Mouse (Mus musculus) small intestine, adult 2 months (tissue): ENCODE results near the gene Klk7. TPM values are rescaled to one million over a fixed set of nuclear protein-coding genes. Genes with fewer than 3 reads are reported as not detected.

Experiments
- H3K27ac ChIP-seq: fragments of 200-500 bp; 2 replicates; pipeline ENCODE4 v1.5.1; 2012; ENCODE audit warnings: low read depth, low read length, control low read depth, inconsistent platforms; ENCODE audit not compliant: insufficient read depth
- H3K27me3 ChIP-seq: fragments of 200-500 bp; 2 replicates; pipeline ENCODE4 v1.6.1; 2012; ENCODE audit warnings: mild to moderate bottlenecking, moderate library complexity, low read length, inconsistent platforms; ENCODE audit not compliant: control insufficient read depth, insufficient read depth
- H3K36me3 ChIP-seq: fragments of 200-500 bp; 2 replicates; pipeline ENCODE4 v1.6.1; 2012; ENCODE audit warnings: mild to moderate bottlenecking, low read length, control low read depth, inconsistent platforms; ENCODE audit not compliant: control insufficient read depth, insufficient read depth
- H3K4me1 ChIP-seq: fragments of 200-500 bp; 2 replicates; pipeline ENCODE4 v1.6.1; 2012; ENCODE audit warnings: low read length, inconsistent platforms, mixed read lengths; ENCODE audit not compliant: control insufficient read depth, insufficient read depth, insufficient read length
- H3K4me3 ChIP-seq: fragments of 200-500 bp; 2 replicates; pipeline ENCODE4 v1.5.1; 2012; ENCODE audit warnings: low read depth, mild to moderate bottlenecking, control low read depth, inconsistent platforms, low read length, moderate library complexity
- CTCF ChIP-seq: fragments of 200-500 bp; IDR thresholded peaks from 2 replicates; pipeline ENCODE4 v1.5.1; 2012; ENCODE audit warnings: low read depth, mild to moderate bottlenecking, control low read depth, inconsistent platforms, low read length, moderate library complexity, mixed read lengths; ENCODE audit not compliant: insufficient replicate concordance, insufficient read length; ENCODE audit errors: extremely low read depth
- POLR2A ChIP-seq: fragments of 200-500 bp; IDR thresholded peaks from 2 replicates; pipeline ENCODE4 v1.6.1; 2012; ENCODE audit warnings: low read depth, mild to moderate bottlenecking, control low read depth, inconsistent platforms, low read length, moderate library complexity
- WGBS: fragments of 180-500 bp; shearing (Covaris S2); methylation state at CpG from one replicate; pipeline ENCODE4 v1.1.7; 2018; 5-methylcytosine and 5-hydroxymethylcytosine counted together
- polyA plus RNA-seq: library from polyadenylated mRNA; depleted of rRNA; stranded (reverse); fragments of >200 nt; gene quantifications from 2 replicates; pipeline ENCODE4 v1.2.3, GENCODE M21; 2012

Gene Klk7
- polyA plus RNA-seq, 1 experiment, result not detected

DNA sequence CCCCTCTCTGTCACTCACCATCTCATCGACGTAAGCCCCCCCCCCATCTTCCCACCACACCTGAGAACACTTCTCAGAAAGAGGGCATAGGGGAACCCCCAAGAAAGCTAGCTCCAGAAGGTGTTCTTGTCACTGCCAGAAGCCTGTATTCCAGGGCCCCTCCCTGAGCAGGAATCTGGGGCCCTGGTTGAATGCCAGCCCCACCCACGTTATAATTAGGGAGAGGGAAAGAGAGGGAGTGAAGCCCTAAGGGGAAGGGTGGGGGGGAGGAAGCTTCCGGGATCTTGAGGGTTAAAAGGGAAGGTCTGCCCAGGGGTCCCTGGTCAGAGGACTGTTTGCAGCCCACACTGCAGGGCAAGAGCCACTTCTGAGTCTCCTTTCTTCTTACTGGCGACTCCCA, 30.3 kb upstream of the Klk7 start, which contains the start of gene Klk10:
Gene Klk10 (plus strand): TSS at position 290 of the 400 bp plus-strand sequence.
- H3K4me1 ChIP-seq, result 0 out of 2 replicates have a peak, but pooled peaks cover 2% of the 10 kb centered on the region
- 22% methylated on average over 5 of the region's 5 CpGs for WGBS
- TF ChIP-seq CTCF, result no peak
- no peak for TF ChIP-seq POLR2A
- no peak within 1 kb of the TSS for H3K27ac ChIP-seq
- H3K27me3 ChIP-seq, result no peaks in the 10 kb centered on the region
- no peak within 1 kb of the TSS for H3K4me3 ChIP-seq
- no peaks in the 10 kb centered on the region for H3K36me3 ChIP-seq

DNA sequence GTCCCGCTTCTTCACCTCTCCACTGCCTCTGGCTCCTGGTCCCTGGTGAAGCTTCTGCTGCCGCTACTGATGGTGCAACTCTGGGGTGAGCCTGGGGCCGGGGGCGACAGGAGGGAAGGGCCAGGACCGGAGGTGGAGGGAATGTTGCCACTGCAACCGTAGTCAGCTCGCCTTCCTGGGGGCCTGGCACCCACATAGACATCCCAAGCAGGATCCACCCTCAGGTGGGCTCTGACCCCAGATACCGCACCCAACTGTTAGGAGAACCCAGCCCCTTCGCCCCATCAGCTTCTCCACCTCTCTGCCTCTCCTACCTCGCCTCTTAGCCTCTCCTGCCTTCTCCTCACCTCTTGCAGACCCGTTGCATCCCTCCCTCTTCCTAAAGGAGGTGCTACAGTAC, 29.6 kb upstream of the Klk7 start:
- TF ChIP-seq CTCF (no peak), POLR2A (no peak)
- 89% methylated on average over 11 of the region's 11 CpGs for WGBS
- H3K4me1 ChIP-seq, result 0 out of 2 replicates have a peak, but pooled peaks cover 2% of the 10 kb centered on the region
- no peak overlapping the region for H3K27ac ChIP-seq
- H3K27me3 ChIP-seq, result no peaks in the 10 kb centered on the region
- no peaks in the 10 kb centered on the region for H3K36me3 ChIP-seq
- no peak overlapping the region for H3K4me3 ChIP-seq

DNA sequence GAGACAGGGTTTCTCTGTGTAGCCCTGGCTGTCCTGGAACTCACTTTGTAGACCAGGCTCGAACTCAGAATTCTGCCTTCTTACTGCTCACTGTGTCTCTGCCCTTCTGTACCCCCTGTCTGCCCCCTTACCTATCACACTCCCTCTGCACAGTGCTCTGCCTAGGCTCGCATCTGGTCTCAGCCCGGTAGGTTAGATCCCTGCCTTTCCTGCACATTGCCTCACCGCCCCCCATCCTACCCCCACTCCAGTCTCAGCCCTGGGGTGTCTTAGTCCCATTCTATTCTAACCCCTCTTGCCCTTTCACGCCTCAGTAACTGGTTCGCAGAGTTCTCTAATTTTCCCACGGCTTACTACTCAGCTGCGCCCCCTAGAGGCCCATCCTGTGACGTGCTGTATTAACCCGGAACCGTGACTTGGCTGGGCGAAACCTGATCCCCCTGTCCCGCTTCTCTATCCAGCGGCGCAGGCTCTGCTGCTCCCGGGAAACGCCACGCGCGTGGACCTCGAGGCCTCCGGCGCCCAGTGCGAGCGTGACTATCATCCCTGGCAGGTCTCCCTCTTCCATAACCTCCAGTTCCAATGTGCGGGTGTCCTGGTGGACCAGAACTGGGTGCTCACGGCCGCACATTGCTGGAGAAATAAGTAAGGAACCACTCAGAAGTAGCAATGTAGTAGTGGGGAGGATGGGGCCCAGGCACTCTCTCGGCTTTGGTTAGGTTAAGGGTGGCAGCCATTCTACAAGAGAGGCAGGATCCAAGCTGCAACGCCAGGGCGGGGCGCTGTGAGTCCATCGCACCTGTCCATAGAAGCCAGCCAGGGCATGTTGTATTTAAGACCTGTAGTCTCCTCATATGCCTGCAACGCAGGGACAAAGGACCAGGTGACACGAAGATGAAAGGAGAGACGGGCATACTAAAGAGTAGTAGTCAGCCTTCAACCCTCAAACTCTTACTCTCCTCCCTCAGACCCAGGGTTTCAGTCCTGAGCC, 28.5 kb upstream of the Klk7 start:
- WGBS, result 10% methylated on average over 36 of the region's 36 CpGs
- Histone ChIP-seq H3K4me1 (0 out of 2 replicates have a peak, but pooled peaks cover 2% of the 10 kb centered on the region), H3K4me3 (peak overlapping the region; percentile 46), H3K27me3 (no peaks in the 10 kb centered on the region), H3K27ac (no peak overlapping the region), H3K36me3 (no peaks in the 10 kb centered on the region)
- TF ChIP-seq CTCF, result peak; percentile 81; the same call in 1 of the 2 replicates
- TF ChIP-seq POLR2A, result no peak

DNA sequence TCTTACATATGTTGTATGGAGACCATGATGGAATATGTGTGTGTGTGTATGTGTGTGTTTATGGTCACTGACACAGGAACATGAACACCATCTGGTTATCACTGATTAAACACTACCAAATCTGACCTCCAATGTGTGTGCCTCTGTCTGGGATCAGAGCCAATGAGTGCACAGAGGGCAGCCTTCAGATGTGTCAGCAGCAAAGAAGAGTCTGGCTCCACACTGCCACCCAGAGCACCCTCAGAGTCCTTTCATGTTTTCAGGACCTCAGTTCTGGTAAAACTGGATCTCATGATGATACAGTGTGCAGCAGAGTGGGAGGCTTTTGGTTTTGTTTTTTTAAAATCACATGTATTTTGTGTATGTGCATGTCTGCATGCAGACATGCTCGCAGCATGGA, 25.8 kb upstream of the Klk7 start:
- 68% methylated on average over 1 of the region's 1 CpGs for WGBS
- Histone ChIP-seq H3K36me3 (no peaks in the 10 kb centered on the region), H3K4me1 (0 out of 2 replicates have a peak, but pooled peaks cover 2% of the 10 kb centered on the region), H3K27me3 (no peaks in the 10 kb centered on the region), H3K4me3 (no peak overlapping the region), H3K27ac (no peak overlapping the region)
- no peak for TF ChIP-seq POLR2A
- no peak for TF ChIP-seq CTCF

DNA sequence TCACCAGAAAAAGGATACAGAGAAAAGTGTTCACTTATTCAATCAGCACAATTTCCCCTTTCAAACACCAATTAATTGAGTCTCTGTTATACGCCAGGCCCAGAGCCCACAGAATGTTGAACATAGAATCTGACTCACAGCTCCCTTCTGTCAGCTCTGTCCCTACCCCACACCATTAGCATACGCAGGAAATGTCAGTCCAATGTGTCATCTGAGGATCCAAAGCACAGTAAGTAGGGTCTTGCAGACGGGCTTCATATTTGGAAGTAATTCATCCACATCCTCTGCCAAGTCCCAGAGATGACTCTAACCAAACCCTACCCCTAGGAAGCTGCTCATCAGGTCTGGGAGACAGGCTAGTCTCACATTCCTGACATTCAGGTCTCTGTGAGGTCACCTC, 23.0 kb upstream of the Klk7 start:
- no peaks in the 10 kb centered on the region for H3K4me1 ChIP-seq
- no peak overlapping the region for H3K27ac ChIP-seq
- no peaks in the 10 kb centered on the region for H3K36me3 ChIP-seq
- H3K4me3 ChIP-seq, result no peak overlapping the region
- no peak for TF ChIP-seq CTCF
- no peak for TF ChIP-seq POLR2A
- 81% methylated on average over 3 of the region's 3 CpGs for WGBS
- H3K27me3 ChIP-seq, result no peaks in the 10 kb centered on the region

DNA sequence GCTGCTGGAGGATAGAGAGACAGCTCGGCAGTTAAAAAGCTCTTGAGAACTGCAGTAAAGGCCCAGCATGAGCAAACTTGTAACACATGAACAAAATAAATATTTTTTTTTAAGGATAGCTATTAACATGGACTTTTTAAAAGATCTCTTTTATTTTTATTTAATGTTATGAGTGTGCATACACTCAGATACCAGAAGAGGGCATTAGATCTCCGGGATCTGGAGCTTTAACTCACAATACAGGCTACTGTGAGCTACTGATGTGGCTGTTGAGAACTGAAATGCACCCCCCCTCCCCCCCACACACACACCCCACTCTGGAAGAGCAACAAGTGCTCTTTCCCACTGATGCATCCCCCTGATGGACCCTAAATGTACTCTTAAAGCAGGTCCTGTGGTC, 21.8 kb upstream of the Klk7 start:
- H3K4me3 ChIP-seq, result no peak overlapping the region
- 50% methylated on average over 2 of the region's 2 CpGs for WGBS
- H3K4me1 ChIP-seq, result no peaks in the 10 kb centered on the region

DNA sequence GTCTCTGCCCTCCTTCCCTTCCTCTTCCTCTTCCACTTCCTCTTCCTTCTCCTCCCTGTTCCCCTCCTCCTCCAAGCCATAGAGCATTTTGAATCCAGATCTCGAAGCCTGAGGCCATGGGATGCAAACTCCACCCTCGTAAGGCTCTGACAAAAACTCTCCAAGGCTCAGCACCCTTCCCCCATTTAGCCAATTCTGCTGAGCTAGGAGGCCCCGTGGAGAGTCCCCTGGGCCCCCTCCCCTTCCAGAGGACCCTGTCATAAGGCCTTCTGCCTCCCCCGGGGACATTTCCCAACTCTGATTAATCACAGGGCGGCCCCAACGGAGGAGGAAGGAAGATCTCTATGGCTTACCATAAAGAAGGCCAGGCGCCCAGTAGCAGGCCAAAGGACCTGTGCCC, 19.5 kb upstream of the Klk7 start, which contains the start of gene Klk9:
Gene Klk9 (plus strand): TSS at position 301 of the 400 bp plus-strand sequence.
- Histone ChIP-seq H3K4me3 (no peak within 1 kb of the TSS), H3K27me3 (peaks cover 5% of the 10 kb centered on the region; the same call in 1 of the 2 replicates), H3K4me1 (no peaks in the 10 kb centered on the region), H3K36me3 (no peaks in the 10 kb centered on the region), H3K27ac (no peak within 1 kb of the TSS)
- 66% methylated on average over 7 of the region's 7 CpGs for WGBS
- TF ChIP-seq CTCF (no peak), POLR2A (no peak)

More for the DNA sequence above, 21.8 kb upstream of the Klk7 start:
- Histone ChIP-seq H3K27me3 (no peaks in the 10 kb centered on the region), H3K27ac (no peak overlapping the region), H3K36me3 (no peaks in the 10 kb centered on the region)
- TF ChIP-seq CTCF (no peak), POLR2A (no peak)
